Mouse (Mus musculus): ENCODE results near the gene Csrnp3.

DNA sequence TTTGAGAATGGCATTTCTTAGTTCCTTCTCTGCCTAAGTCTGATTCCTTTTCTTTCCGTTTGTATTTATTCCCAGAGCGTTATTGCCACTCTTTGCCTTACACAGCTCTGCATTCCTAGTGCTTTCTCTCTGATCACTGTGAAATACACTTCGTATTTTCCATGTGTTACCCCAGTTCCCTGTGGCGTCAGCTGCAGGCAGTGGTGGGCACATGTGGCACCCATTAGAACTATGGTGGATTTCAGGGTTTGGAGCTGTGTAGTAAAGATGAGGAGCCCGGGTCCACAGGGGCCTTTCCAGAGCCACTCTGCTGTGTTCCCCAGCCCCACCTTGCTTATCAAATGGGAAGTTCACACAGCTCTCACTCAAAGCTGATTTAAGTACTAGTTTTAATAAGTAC is 129.8 kb downstream of the Csrnp3 start:
- TF ChIP-seq POLR2A (IDR thresholded peaks at IDR 0.05; ENCODE audit: borderline replicate concordance, extremely low read depth, low read depth, low read length) (no peak), CTCF (IDR thresholded peaks at IDR 0.05; ENCODE audit: insufficient read depth, low read length) (no peak)
